Mouse (Mus musculus) erythroblast, adult 5-6 weeks (primary cell): ENCODE measurements around the gene 3100002H09Rik. TPM values are rescaled to one million over a fixed set of nuclear protein-coding genes. Genes with fewer than 3 reads are reported as not detected.

ENCODE experiments used
- ATAC-seq: replicated peaks from 2 replicates; pipeline ENCODE4 v1.8.0; 2016; ENCODE audit warnings: moderate number of reproducible peaks, mild to moderate bottlenecking, moderate TSS enrichment, inconsistent platforms; ENCODE audit not compliant: poor library complexity, low FRiP score, severe bottlenecking
- total RNA-seq, 2 experiments: library from RNA; stranded (forward) in 1 of 2; stranded (reverse) in 1 of 2; fragments of 150-400 nt in 1 of 2; fragments of 200-764, 138-1000 nt in 1 of 2; gene quantifications; 2 replicates each; pipeline versions ENCODE4 v1.2.3 to v1.2.4; 2015 to 2017; ENCODE audit warnings: low replicate concordance in 2 of 2

3100002H09Rik gene
- total RNA-seq, 2 experiments from 2014 or later: not detected

GRCm38 (mm10) chr4:124616636-124617035, 6.0 kb upstream of the 3100002H09Rik start:
- no peak for ATAC-seq

GRCm38 (mm10) chr4:124615986-124616385, 5.4 kb upstream of the 3100002H09Rik start:
- no peak for ATAC-seq

- no peak for ATAC-seq
These were observed 4.9 kb upstream of the 3100002H09Rik start for GRCm38 (mm10) chr4:124615406-124615960.

GRCm38 (mm10) chr4:124614189-124614588, 3.6 kb upstream of the 3100002H09Rik start:
- ATAC-seq: no peak

- ATAC-seq: no peak
These were observed 1.2 kb upstream of the 3100002H09Rik start for GRCm38 (mm10) chr4:124611768-124612167.

GRCm38 (mm10) chr4:124610066-124610465, 537 bp downstream of the 3100002H09Rik start:
- no peak for ATAC-seq

GRCm38 (mm10) chr4:124607166-124607565, 3.4 kb downstream of the 3100002H09Rik start:
- no peak for ATAC-seq

- peak; percentile 88 for ATAC-seq
These were observed 4.4 kb downstream of the 3100002H09Rik start for GRCm38 (mm10) chr4:124606180-124606579.

GRCm38 (mm10) chr4:124605255-124605654, 5.3 kb downstream of the 3100002H09Rik start:
- ATAC-seq: peak; percentile 74

- no peak for ATAC-seq
These were observed 6.9 kb downstream of the 3100002H09Rik start for GRCm38 (mm10) chr4:124603712-124604111.

- no peak for ATAC-seq
These were observed 14.7 kb downstream of the 3100002H09Rik start for GRCm38 (mm10) chr4:124595929-124596328.

GRCm38 (mm10) chr4:124594933-124595332, 15.7 kb downstream of the 3100002H09Rik start:
- peak; percentile 78 for ATAC-seq

- no peak for ATAC-seq
These were observed 16.9 kb downstream of the 3100002H09Rik start for GRCm38 (mm10) chr4:124593691-124594090.

- ATAC-seq: no peak
These were observed 17.4 kb downstream of the 3100002H09Rik start for GRCm38 (mm10) chr4:124593210-124593609.

- ATAC-seq: no peak
These were observed 18.4 kb downstream of the 3100002H09Rik start for GRCm38 (mm10) chr4:124592241-124592640.

GRCm38 (mm10) chr4:124580695-124581094, 29.9 kb downstream of the 3100002H09Rik start:
- ATAC-seq: no peak

GRCm38 (mm10) chr4:124575955-124576445, 34.6 kb downstream of the 3100002H09Rik start:
- no peak for ATAC-seq

GRCm38 (mm10) chr4:124575269-124575954, 35.2 kb downstream of the 3100002H09Rik start:
- no peak for ATAC-seq

GRCm38 (mm10) chr4:124573586-124573985, 37.0 kb downstream of the 3100002H09Rik start:
- ATAC-seq: no peak

GRCm38 (mm10) chr4:124570977-124571376, 39.6 kb downstream of the 3100002H09Rik start:
- no peak for ATAC-seq

- no peak for ATAC-seq
These were observed 40.9 kb downstream of the 3100002H09Rik start for GRCm38 (mm10) chr4:124569661-124570060.
